Mouse (Mus musculus): ENCODE measurements around the gene Fitm1. TPM values are rescaled to one million over a fixed set of nuclear protein-coding genes. Genes with fewer than 3 reads are reported as not detected.

Gene Fitm1
- polyA plus RNA-seq, 1 experiment, result not detected

DNA sequence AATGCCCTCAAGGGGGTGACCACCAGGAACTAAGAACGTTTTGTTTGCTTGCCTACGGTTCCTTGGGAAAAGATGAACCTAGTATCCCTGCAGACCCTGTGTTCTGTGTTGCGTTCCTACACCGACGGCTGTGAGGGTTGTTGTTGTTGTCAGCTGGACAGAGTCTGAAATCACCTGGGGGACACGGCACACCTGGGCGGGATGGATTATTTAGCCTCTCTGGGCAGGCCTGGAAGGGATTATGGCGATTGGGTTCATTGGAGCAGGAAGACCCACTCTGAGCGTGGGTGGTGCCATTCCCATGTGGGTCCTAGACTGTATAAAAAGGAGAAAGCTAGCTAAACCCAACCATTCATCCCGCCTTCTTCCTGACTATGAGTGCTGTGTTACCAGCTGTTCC lies 13.6 kb upstream of the Fitm1 start:
- no peak for TF ChIP-seq CTCF (IDR thresholded peaks at IDR 0.05; ENCODE audit: extremely low read depth, insufficient read depth, low read length)
- Histone ChIP-seq H3K4me1 (ENCODE audit: control insufficient read depth, insufficient read depth, low read length) (peaks cover 3% of the 10 kb centered on the region; the same call in 1 of the 2 replicates), H3K27ac (ENCODE audit: insufficient read depth, low read length) (no peak overlapping the region), H3K4me3 (ENCODE audit: insufficient read depth, low read length) (no peak overlapping the region; the same call in 1 of the 2 replicates)

DNA sequence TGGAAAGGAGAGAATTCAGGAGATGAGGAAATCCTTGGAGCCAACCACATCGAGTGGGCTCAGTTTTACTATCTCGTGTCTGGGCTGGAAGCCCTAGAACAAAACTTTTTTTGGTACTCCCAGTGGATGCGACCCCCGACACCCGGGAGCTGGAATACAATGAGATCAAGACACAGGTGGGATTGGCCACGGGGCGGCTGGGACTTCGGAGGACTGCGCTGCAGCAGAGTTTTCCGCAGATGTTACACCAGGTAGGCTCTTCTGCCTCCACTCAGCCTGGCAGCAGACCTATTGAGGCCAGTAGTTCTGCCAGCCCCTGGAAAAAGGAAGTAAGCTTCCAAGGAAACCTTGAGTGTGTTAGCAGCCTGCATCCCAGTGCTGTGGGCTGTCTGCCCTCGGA lies 12.2 kb upstream of the Fitm1 start:
- Histone ChIP-seq H3K4me1 (ENCODE audit: control insufficient read depth, insufficient read depth, low read length) (peaks cover 3% of the 10 kb centered on the region; the same call in 1 of the 2 replicates), H3K4me3 (ENCODE audit: insufficient read depth, low read length) (no peak overlapping the region), H3K27ac (ENCODE audit: insufficient read depth, low read length) (no peak overlapping the region)
- no peak for TF ChIP-seq CTCF (IDR thresholded peaks at IDR 0.05; ENCODE audit: extremely low read depth, insufficient read depth, low read length)
- no peak for TF ChIP-seq POLR2A (IDR thresholded peaks at IDR 0.05; ENCODE audit: extremely low read depth, insufficient read depth, low read length)

DNA sequence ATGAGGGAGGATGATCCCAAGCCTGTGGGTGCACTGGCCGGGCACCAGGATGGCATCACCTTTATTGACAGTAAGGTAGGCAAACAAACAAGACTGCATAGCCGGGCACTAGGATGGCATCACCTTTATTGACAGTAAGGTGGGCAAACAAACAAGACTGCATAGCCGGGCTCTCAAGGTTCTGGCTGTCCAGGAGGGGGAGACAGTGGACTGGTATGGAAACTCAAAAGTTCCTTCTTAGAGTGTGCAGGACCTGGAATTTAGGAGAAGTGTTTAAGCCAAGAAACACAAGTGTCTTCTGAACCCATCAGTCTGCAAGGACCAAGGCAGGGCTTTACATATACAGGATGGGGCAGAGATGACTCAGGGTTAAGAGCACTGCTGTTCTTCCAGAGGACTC lies 9.7 kb upstream of the Fitm1 start:
- Histone ChIP-seq H3K4me3 (ENCODE audit: insufficient read depth, low read length) (no peak overlapping the region), H3K27ac (ENCODE audit: insufficient read depth, low read length) (no peak overlapping the region)
- no peak for TF ChIP-seq POLR2A (IDR thresholded peaks at IDR 0.05; ENCODE audit: extremely low read depth, insufficient read depth, low read length)
- TF ChIP-seq CTCF (IDR thresholded peaks at IDR 0.05; ENCODE audit: extremely low read depth, insufficient read depth, low read length), result no peak

DNA sequence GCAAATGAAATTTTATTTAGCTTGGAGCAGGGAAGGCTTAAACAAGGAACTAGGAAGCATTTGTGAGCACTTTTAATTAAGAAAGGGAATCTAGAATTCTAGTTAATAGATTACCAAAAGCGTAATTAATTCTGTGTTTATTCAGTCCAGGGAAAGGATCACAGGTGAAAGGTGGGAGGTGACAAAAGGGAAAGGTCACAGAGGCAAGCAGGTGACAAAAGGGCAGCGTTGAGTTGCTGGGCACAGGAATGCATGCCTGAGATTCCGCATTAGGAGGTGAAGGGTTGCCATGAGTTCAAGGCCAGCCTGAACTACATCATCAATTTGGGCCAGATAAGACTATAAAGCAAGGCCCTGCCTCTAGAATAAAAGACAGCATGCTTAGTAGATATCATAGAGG lies 7.9 kb upstream of the Fitm1 start:
- Histone ChIP-seq H3K4me1 (ENCODE audit: control insufficient read depth, insufficient read depth, low read length) (no peaks in the 10 kb centered on the region), H3K4me3 (ENCODE audit: insufficient read depth, low read length) (no peak overlapping the region), H3K27ac (ENCODE audit: insufficient read depth, low read length) (no peak overlapping the region)
- TF ChIP-seq POLR2A (IDR thresholded peaks at IDR 0.05; ENCODE audit: extremely low read depth, insufficient read depth, low read length), result no peak
- no peak for TF ChIP-seq CTCF (IDR thresholded peaks at IDR 0.05; ENCODE audit: extremely low read depth, insufficient read depth, low read length)

More for the DNA sequence above, 9.7 kb upstream of the Fitm1 start:
- peaks cover 3% of the 10 kb centered on the region; the same call in 1 of the 2 replicates for H3K4me1 ChIP-seq (ENCODE audit: control insufficient read depth, insufficient read depth, low read length)

DNA sequence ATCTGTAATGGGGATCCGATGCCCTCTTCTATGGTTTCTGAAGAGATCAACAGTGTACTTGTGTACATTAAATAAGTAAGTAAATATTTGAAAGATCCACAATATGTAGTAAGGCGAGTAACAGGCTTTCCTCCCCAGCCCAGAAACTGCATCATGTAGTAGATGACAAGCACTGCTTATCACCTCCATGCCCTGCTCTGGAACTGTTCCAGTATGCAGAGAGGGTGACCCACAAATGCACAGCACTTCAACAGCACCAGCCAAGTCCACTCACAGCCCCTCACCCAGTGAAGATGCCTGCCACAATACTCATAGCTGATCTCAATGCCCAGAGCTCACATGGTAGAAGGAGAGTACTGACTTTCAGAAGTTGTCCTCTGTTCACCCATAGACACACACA lies 4.8 kb upstream of the Fitm1 start:
- TF ChIP-seq CTCF (IDR thresholded peaks at IDR 0.05; ENCODE audit: extremely low read depth, insufficient read depth, low read length) (no peak), POLR2A (IDR thresholded peaks at IDR 0.05; ENCODE audit: extremely low read depth, insufficient read depth, low read length) (no peak)
- Histone ChIP-seq H3K27ac (ENCODE audit: insufficient read depth, low read length) (no peak overlapping the region), H3K4me3 (ENCODE audit: insufficient read depth, low read length) (no peak overlapping the region), H3K4me1 (ENCODE audit: control insufficient read depth, insufficient read depth, low read length) (no peaks in the 10 kb centered on the region)

DNA sequence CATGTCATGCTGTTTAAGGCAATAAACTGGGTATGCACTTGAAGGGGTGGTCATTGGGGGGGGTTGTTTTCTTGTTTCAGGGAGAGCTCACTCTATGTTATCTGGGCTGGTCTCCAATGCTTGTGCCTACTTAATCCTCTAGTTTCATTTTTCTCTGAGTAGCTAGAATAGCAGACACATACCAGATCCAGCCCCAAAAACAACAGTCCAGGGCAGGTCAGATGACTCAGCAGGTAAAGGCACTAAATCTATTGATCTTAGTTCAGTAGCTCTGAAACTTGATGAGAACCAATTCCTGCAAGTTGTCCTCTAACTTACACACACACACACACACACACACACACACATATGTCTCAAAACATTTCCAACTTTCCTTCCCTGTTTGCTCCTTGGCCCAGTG lies 3.7 kb upstream of the Fitm1 start:
- H3K27ac ChIP-seq (ENCODE audit: insufficient read depth, low read length), result no peak overlapping the region
- no peaks in the 10 kb centered on the region for H3K4me1 ChIP-seq (ENCODE audit: control insufficient read depth, insufficient read depth, low read length)
- no peak overlapping the region for H3K4me3 ChIP-seq (ENCODE audit: insufficient read depth, low read length)
- TF ChIP-seq POLR2A (IDR thresholded peaks at IDR 0.05; ENCODE audit: extremely low read depth, insufficient read depth, low read length), result no peak
- TF ChIP-seq CTCF (IDR thresholded peaks at IDR 0.05; ENCODE audit: extremely low read depth, insufficient read depth, low read length), result no peak

DNA sequence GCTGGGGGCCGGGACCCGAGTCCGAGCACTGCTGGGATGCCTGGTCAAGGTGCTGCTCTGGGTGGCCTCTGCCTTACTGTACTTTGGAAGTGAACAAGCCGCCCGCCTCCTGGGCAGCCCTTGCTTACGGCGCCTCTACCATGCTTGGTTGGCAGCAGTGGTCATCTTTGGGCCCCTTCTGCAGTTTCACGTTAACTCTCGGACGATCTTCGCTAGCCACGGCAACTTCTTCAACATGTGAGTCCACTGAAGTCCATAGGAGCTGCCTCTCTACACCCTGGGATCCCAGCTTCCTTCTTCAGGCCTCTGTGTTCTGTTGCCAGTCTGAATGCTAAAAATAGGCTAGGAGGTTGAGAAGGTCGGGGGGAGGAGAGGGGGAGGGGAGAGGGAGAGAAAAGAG lies 294 bp downstream of the Fitm1 start:
- Histone ChIP-seq H3K27ac (ENCODE audit: insufficient read depth, low read length) (no peak overlapping the region), H3K4me3 (ENCODE audit: insufficient read depth, low read length) (no peak overlapping the region), H3K4me1 (ENCODE audit: control insufficient read depth, insufficient read depth, low read length) (peaks cover 1% of the 10 kb centered on the region; the same call in 1 of the 2 replicates)
- no peak for TF ChIP-seq POLR2A (IDR thresholded peaks at IDR 0.05; ENCODE audit: extremely low read depth, insufficient read depth, low read length)
- no peak for TF ChIP-seq CTCF (IDR thresholded peaks at IDR 0.05; ENCODE audit: extremely low read depth, insufficient read depth, low read length)

DNA sequence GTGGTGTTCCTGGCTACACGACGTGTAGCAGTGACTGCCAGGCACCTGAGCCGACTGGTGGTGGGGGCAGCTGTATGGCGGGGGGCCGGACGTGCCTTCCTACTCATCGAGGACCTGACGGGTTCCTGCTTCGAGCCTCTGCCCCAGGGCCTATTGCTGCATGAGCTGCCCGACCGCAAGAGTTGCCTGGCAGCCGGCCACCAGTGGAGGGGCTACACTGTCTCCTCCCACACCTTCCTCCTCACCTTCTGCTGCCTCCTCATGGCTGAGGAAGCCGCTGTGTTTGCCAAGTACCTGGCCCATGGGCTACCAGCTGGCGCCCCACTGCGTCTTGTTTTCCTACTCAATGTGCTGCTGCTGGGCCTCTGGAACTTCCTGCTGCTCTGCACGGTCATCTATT lies 959 bp downstream of the Fitm1 start:
- H3K4me3 ChIP-seq (ENCODE audit: insufficient read depth, low read length), result no peak overlapping the region
- TF ChIP-seq CTCF (IDR thresholded peaks at IDR 0.05; ENCODE audit: extremely low read depth, insufficient read depth, low read length), result no peak
- TF ChIP-seq POLR2A (IDR thresholded peaks at IDR 0.05; ENCODE audit: extremely low read depth, insufficient read depth, low read length), result no peak
- H3K4me1 ChIP-seq (ENCODE audit: control insufficient read depth, insufficient read depth, low read length), result peaks cover 1% of the 10 kb centered on the region; the same call in 1 of the 2 replicates
- H3K27ac ChIP-seq (ENCODE audit: insufficient read depth, low read length), result no peak overlapping the region

DNA sequence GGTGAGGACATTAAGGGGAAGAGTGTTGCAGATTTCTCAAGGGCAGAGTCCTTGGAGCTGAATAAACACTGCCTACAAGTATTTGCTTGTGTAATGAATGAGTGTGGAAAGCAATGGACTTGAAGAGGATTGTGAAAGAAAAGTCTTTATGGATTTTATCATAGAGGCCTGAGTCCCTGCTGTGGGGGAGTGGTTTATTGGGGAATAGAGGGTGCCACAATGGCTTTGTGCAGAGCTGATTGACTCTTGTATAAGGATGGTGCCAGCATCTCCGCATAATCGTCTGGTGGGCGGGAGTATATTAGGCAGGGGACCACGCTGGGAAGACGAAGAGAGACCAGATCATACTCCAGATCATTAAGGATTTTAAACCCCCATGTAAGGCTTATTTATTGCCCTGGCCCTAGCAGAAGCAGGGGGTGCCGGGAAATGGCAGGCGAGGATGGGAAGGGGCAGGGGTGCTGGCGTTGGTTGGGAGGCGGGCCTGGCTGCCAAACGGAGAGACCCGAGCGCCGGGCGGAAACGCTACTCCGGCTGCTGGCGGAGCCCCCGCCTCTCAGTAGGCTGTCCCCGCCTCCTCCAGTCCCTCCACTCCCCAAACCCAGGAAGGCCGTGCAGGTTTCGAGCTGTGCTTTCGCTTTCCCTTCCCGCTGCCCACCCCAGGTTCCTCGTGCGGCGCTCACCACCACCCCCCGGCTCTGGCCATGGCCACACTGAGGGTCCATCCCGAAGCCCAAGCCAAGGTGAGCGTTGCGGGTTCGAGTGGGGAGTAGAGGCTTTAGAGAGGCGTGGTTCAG lies 2.7 kb downstream of the Fitm1 start, which contains the start of gene Psme1:
Psme1 (plus strand) TSS at position 253 of the 797 bp plus-strand sequence.
- TF ChIP-seq CTCF (IDR thresholded peaks at IDR 0.05; ENCODE audit: extremely low read depth, insufficient read depth, low read length) (no peak), POLR2A (IDR thresholded peaks at IDR 0.05; ENCODE audit: extremely low read depth, insufficient read depth, low read length) (0 out of 2 replicates have a peak, but pooled peaks have one; percentile 14)
- peak within 1 kb of the TSS; percentile 67 for H3K27ac ChIP-seq (ENCODE audit: insufficient read depth, low read length)

DNA sequence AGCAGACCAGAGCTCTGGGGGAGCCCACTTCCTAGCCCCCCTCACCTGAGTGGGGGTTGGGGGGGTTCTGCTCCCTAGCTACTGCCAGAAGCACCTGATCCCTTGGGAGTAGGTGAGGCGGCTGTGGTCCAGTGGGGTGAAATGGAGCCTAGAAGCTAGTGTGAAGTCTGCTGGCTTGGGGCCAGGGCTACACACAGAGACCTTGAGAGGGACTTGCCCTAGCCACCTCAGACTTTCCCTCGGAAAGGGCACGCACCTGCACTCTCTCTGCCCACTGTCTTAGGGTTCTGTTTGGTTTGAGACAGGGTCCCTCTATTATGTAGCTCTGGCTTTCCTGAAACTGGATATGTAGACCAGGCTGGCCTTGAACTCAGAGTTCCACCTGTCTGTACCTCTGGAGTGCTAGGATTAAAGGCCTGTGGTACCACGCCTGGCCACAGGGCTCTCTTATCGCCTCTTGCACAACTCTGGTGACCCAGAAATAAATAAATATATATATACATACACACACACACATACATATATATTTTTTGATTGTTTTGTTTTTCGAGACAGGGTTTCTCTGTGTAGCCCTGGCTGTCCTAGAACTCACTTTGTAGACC lies 3.4 kb downstream of the Fitm1 start:
- peak overlapping the region; percentile 56 for H3K4me3 ChIP-seq (ENCODE audit: insufficient read depth, low read length)
- H3K27ac ChIP-seq (ENCODE audit: insufficient read depth, low read length), result peak overlapping the region; percentile 67
- H3K4me1 ChIP-seq (ENCODE audit: control insufficient read depth, insufficient read depth, low read length), result peaks cover 1% of the 10 kb centered on the region; the same call in 1 of the 2 replicates
- TF ChIP-seq CTCF (IDR thresholded peaks at IDR 0.05; ENCODE audit: extremely low read depth, insufficient read depth, low read length), result no peak
- TF ChIP-seq POLR2A (IDR thresholded peaks at IDR 0.05; ENCODE audit: extremely low read depth, insufficient read depth, low read length), result no peak

More for the DNA sequence above, 2.7 kb downstream of the Fitm1 start, which contains the start of gene Psme1:
- Histone ChIP-seq H3K4me3 (ENCODE audit: insufficient read depth, low read length) (peak within 1 kb of the TSS; percentile 56), H3K4me1 (ENCODE audit: control insufficient read depth, insufficient read depth, low read length) (peaks cover 1% of the 10 kb centered on the region; the same call in 1 of the 2 replicates)
